Mouse (Mus musculus) CD4-positive helper T cell, adult 2 months (primary cell): ENCODE data around the gene Ccdc47.

Experiments used
- DNase-seq: peaks from one replicate; pipeline ENCODE4 v3.0.0-alpha.2; 2012; ENCODE audit warnings: low read depth, missing footprints, low spot score

The Ccdc47 gene

DNA sequence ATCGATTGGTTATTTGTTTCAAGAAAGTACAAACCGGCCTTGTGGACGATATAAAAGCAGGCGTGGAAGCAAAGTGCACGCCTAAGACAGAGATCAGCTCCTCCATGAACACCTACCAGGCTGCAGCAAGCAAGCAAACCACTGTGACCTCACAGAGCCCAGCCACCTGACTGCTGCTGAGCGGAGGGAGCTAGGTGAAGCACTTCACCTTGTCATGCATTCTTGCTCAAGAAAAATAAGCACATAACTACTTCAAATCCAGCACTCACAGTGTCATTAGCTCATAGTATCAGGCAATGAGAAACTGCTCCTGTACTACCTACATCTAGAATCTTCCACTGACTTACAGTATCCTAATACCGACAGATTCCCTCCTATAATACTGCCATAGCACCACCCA, 16.1 kb downstream of the Ccdc47 start:
- peak; percentile 46 for DNase-seq

GRCm38 (mm10) chr11:106198277-106198676, 17.9 kb downstream of the Ccdc47 start:
- DNase-seq, result no peak

DNA sequence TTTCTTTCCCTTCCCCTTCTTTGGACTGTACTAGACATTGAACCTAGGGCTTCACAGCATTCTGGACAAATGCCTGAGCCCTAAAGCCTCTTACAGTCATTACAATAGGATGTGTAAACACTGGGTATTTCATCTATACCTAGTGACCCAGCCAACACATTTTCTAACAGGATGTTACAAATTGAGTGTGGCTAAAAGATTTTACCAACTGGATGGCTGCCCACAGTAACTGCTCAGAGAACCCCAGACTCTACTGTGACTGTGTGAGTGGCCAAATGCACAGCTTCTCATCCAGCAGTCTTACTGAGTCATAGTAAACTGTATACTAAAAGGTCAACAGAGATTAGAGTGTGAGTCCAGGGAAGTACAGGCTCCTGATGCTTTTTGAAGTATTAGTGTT, 20.8 kb downstream of the Ccdc47 start:
- DNase-seq, result no peak

GRCm38 (mm10) chr11:106194891-106195290, 21.3 kb downstream of the Ccdc47 start:
- no peak for DNase-seq

GRCm38 (mm10) chr11:106194155-106194541, 22.0 kb downstream of the Ccdc47 start:
- no peak for DNase-seq

- peak; percentile 98 for DNase-seq
Measured at GRCm38 (mm10) chr11:106193371-106194154, 22.6 kb downstream of the Ccdc47 start.

- peak; percentile 62 for DNase-seq
Measured at GRCm38 (mm10) chr11:106192657-106193370, 23.3 kb downstream of the Ccdc47 start.

DNA sequence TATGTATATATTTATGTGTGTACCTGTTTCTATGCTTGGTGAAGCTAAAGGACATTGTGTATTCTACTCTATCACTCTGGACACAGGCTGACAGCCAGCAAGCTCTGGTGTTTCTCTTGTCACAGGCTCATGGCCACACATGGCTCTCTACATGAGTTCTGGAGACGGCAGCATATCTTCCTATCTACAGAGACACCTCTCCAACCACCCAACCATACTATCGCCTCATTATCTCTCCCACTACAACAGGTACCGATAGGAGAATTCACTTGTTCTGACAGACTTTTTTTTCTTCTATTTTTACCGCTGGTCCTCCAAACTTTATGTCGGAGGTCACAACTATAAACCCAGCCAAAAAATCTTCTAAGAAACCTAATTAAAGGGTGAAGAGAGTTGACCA, 23.9 kb downstream of the Ccdc47 start:
- no peak for DNase-seq

- DNase-seq, result no peak
Measured at GRCm38 (mm10) chr11:106191716-106192115, 24.4 kb downstream of the Ccdc47 start.

- DNase-seq, result no peak
Measured at GRCm38 (mm10) chr11:106187326-106187725, 28.8 kb downstream of the Ccdc47 start.

- no peak for DNase-seq
Measured at GRCm38 (mm10) chr11:106180449-106180801, 35.7 kb downstream of the Ccdc47 start.

DNA sequence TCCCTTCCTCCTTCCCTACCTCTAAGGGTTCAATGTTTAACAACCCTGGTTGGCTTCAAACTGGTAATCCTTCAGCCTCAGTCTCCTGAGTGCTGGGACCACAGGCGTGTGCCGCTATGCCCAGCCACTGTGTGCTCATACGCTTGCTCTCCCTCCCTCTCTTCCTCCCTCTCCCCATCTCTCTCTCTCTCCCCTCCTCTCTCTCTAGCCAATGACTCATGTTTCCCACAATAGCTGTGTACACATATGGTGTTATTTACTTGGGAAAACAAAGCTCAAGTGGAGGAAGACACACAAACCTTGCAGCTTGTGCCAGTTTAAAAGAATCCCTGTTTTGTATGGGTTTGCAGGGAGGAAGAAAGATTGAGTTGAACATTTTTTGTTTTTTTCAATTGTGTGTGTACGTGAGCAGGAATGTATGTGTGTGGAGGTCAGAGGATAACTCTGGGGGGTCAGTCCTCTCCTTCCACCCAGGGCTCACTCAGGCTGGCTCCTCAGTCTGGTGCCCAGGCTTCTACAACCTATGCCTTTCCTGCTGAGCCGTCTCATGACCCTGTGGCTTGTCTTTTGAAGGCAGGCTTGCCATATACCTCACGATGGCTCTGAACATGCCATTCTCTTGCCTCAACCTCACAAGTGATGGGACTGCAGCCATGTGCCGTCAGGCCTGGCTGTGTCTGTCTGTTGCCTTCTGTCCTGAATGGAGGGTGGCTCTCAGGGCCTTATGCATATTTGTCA, 36.3 kb downstream of the Ccdc47 start:
- no peak for DNase-seq

GRCm38 (mm10) chr11:106178036-106178782, 37.9 kb downstream of the Ccdc47 start:
- no peak for DNase-seq

GRCm38 (mm10) chr11:106176372-106176771, 39.8 kb downstream of the Ccdc47 start:
- no peak for DNase-seq

GRCm38 (mm10) chr11:106175081-106175480, 41.1 kb downstream of the Ccdc47 start:
- DNase-seq, result no peak

DNA sequence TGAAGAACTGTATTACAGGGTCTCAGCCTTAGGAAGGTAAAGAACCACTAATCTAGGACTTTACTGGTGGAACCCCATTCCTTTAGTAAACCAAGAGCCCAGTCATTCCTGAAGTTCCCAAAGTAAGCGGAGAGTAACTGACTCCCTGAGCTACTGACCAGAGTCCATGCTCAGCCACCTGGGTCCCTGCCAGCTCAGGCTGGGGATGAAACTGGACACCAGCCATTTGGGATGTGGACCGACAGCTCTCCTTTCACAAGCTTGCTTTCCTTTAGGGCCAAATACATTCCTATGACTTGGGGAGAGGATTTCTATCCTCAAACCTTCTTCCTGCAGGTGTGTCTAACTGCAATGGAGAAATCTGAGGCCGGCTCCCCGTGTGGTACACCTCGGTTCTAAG, 41.8 kb downstream of the Ccdc47 start:
- DNase-seq, result no peak

DNA sequence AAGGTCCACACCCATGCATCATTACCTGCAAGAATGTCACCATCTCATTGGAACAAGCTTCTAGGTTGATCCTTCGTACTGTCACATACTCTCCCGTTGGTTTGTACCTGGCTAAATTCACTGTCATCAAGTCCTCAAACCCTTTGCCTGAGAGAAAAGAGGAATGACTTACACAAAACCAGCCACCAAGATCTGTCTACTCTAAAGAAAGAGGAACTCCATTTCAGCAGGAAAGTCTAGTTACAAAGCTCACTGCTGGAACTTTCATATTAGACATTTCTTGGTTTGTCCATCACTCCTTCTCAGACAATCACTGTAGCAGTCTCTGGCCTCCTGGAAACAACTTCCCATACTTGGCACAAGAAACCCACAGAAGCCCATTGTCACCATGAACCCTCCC, 42.9 kb downstream of the Ccdc47 start:
- no peak for DNase-seq

DNA sequence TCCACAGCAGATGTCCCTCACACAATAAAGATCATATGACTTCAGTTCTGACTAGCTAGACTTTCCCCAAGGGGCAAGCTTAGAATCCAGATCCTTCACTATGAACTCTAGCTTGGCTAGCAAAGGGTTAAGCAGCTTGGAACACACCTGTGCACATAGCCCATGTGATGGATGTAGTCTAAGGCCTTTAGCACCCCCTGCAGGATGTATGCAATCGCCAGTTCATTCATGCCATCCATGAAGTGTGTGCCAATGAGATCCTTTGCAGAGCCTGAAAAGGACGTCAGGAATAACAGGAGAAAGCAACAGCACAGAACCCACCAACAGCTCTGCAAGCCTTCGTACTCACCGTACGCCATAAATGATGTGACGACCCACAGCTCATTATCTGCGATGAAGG, 45.3 kb downstream of the Ccdc47 start:
- DNase-seq, result peak; percentile 82

DNA sequence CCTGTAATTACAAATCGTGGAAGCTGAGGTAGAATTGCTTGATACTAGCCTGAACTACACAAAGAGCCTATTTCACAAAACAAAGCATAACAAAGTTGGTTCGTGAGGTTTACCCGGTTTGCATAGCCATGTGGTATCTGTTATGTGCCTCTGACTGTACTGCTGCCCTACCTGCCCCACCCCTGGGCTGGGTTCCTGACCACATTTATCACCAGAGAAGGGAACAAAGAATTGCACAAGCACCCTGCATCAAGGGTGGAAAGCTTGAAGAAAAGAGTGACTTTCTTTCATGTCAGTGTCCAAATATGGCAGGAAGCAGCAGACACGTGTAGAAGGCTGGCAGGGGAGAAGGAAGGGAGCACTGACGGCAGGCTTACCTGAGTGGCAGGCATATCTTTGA, 48.7 kb downstream of the Ccdc47 start:
- DNase-seq, result peak; percentile 89

DNA sequence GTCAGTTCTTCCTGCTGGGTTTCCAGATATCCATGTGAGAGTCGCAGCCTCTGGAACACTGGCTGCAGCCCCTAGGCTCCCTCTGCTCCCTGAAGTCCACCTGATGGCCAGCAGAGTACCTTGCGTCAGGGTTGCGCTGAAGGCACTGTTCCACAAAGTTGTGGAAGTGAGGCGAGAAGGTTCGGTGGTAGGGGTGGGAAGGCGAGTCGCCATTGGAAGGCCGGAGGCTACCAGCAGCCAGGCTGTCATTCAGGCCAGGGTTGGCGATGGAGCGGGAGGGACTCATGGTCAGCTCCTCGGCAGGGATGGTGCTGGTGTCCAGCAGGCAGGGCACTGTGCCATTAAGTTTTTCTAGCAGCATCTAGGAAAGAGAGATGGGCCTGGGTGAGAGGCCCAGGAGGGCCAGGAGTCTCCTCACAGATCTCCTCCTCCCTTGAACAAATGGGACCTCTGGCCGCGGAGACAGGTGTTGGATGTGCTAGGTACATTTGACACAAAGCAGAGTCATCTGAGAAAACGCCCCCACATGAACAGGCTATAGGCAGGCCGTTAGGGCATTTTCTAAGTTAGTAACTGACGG, 51.5 kb downstream of the Ccdc47 start:
- no peak for DNase-seq

- DNase-seq, result no peak
Measured at GRCm38 (mm10) chr11:106163546-106163945, 52.6 kb downstream of the Ccdc47 start.
